Mouse (Mus musculus): ENCODE measurements at regions not wholly inside any gene's neighbourhood (a gene's known extent, or its start where the extent isn't known, plus 50 kb on each side); places are given as distances from the start of the nearest gene placed in this dataset.

- in situ Hi-C loops (cut with MboI, MseI): no loop called here
Measured at GRCm38 (mm10) chr13:107709828-107710227, 334.4 kb upstream of the Smim15 start.

GRCm38 (mm10) chr13:107703736-107704135 is 340.5 kb upstream of the Smim15 start:
- in situ Hi-C loops (cut with MboI, MseI): no loop called here

- in situ Hi-C loops (cut with MboI, MseI): no loop called here
Measured at GRCm38 (mm10) chr13:107700268-107701139, 343.7 kb upstream of the Smim15 start.

- in situ Hi-C loops (cut with MboI, MseI): no loop called here
Measured at GRCm38 (mm10) chr13:107699251-107699650, 345.0 kb upstream of the Smim15 start.

- in situ Hi-C loops (cut with MboI, MseI): no loop called here
Measured at GRCm38 (mm10) chr13:107698345-107698744, 345.9 kb upstream of the Smim15 start.

GRCm38 (mm10) chr13:107692123-107692830 is 352.0 kb upstream of the Smim15 start:
- in situ Hi-C loops (cut with MboI, MseI): no loop called here

- in situ Hi-C loops (cut with MboI, MseI): no loop called here
Measured at GRCm38 (mm10) chr13:107688972-107689371, 355.3 kb upstream of the Smim15 start.

GRCm38 (mm10) chr13:107685231-107685630 is 359.0 kb upstream of the Smim15 start:
- in situ Hi-C loops (cut with MboI, MseI): no loop called here

- in situ Hi-C loops (cut with MboI, MseI): no loop called here
Measured at GRCm38 (mm10) chr13:107683909-107684308, 360.3 kb upstream of the Smim15 start.

- in situ Hi-C loops (cut with MboI, MseI): no loop called here
Measured at GRCm38 (mm10) chr13:107681719-107682118, 362.5 kb upstream of the Smim15 start.

- in situ Hi-C loops (cut with MboI, MseI): no loop called here
Measured at GRCm38 (mm10) chr13:107678860-107679259, 365.4 kb upstream of the Smim15 start.

GRCm38 (mm10) chr13:107677091-107677470 is 367.2 kb upstream of the Smim15 start:
- in situ Hi-C loops (cut with MboI, MseI): no loop called here

GRCm38 (mm10) chr13:107676310-107677090 is 367.7 kb upstream of the Smim15 start:
- in situ Hi-C loops (cut with MboI, MseI): no loop called here

GRCm38 (mm10) chr13:107672166-107672565 is 372.1 kb upstream of the Smim15 start:
- in situ Hi-C loops (cut with MboI, MseI): no loop called here

GRCm38 (mm10) chr13:107668509-107668908 is 375.7 kb upstream of the Smim15 start:
- in situ Hi-C loops (cut with MboI, MseI): loop anchor here (5.0 kb wide), 1 partner anchor 889 kb away; no protein-coding TSS in a partner anchor

GRCm38 (mm10) chr13:107665775-107666174 is 378.5 kb upstream of the Smim15 start:
- in situ Hi-C loops (cut with MboI, MseI): loop anchor here (5.0 kb wide), 1 partner anchor 892 kb away; no protein-coding TSS in a partner anchor

- in situ Hi-C loops (cut with MboI, MseI): no loop called here
Measured at GRCm38 (mm10) chr13:107664197-107664596, 380.0 kb upstream of the Smim15 start.

GRCm38 (mm10) chr13:107663745-107664144 is 380.5 kb upstream of the Smim15 start:
- in situ Hi-C loops (cut with MboI, MseI): no loop called here

- in situ Hi-C loops (cut with MboI, MseI): no loop called here
Measured at GRCm38 (mm10) chr13:107661414-107661813, 382.8 kb upstream of the Smim15 start.

- in situ Hi-C loops (cut with MboI, MseI): no loop called here
Measured at GRCm38 (mm10) chr13:107645865-107646645, 398.2 kb upstream of the Smim15 start.

Measured in regulatory T cell (primary cell).